Mouse (Mus musculus) ovary, postnatal 14 days (tissue): ENCODE results near the gene Cyp2d10.
A peak's percentile ranks its signal among the peaks of the same experiment; 100 is the strongest.
"Not testable (repeated sequence)": the region's sequence is repeated elsewhere in the genome, so short reads cannot be mapped to it uniquely, and the experiment has no call there.

Experiments
- DNase-seq: peaks from one replicate; pipeline ENCODE4 v3.0.0; 2022; ENCODE audit warnings: low spot score

Gene Cyp2d10

GRCm38 (mm10) chr15:82406981-82407380 is at the start of gene Cyp2d10:
Gene Cyp2d10 (minus strand): TSS chr15:82407195.
- DNase-seq = no peak

DNA sequence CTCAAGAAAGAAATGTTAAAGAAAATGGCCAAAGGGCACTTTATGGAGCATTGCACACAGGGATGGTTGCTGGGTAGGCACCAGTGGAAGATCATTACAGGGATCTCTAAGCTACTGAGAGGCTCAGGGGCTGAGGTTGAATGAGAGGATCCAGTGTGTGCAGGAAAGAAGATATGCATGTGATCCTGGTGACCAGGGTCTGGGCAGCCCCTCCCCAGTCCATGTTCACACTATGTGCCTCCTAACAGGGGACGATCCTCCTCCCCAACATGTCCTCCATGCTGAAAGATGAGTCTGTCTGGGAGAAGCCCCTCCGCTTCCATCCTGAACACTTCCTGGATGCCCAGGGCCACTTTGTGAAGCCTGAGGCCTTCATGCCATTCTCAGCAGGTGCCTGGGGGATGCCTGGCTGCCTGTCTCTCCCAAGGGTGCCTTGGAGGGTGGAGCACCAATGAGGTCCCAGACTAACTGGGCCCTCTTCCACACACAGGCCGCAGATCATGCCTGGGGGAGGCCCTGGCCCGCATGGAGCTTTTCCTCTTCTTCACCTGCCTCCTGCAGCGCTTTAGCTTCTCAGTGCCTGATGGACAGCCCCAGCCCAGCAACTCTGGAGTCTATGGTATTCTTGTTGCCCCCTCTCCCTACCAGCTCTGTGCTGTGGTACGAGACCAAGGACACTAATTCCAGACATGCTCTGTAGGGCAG is 49.2 kb upstream of the Cyp2d10 start:
- not testable (repeated sequence) for DNase-seq

DNA sequence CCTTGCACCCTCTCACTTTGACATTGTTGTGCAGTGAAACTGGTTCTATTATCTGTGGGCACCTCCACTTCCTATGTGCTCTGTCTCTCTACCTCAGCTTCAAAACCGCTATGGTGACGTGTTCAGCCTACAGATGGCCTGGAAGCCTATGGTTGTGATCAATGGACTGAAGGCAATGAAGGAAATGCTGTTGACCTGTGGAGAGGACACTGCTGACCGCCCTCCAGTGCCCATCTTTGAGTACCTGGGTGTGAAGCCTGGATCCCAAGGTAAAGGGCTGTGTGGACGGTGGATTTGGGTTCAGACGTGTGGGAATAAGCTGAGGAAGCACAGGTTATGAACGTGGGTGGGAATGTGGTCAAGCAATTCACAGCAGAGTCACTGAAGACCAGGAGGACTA is 46.5 kb upstream of the Cyp2d10 start:
- not testable (repeated sequence) for DNase-seq

- not testable (repeated sequence) for DNase-seq
Observed at GRCm38 (mm10) chr15:82452133-82452532, 45.1 kb upstream of the Cyp2d10 start.

- DNase-seq = not testable (repeated sequence)
Observed at GRCm38 (mm10) chr15:82450045-82450444, 43.0 kb upstream of the Cyp2d10 start.

DNA sequence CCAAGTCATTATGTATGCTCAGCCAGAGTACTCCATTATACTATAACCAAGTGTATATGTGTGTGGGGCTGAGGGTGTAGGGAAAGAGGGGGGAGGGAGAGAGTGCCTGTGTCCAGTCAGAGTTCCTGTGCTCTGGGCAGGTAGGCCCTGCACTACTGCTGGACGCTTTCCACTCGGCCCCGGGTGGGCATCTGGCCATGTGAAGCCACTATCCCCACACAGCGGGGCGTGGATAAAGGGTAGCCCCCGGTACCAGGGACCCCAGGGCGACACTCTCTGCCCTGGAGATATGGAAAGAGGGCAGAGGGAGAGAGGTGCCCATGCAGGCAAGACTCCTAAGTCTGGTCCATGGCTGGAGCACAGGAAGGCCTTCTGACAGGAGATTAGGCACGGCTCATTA is 38.2 kb upstream of the Cyp2d10 start:
- no peak for DNase-seq

GRCm38 (mm10) chr15:82443658-82444057 is 36.7 kb upstream of the Cyp2d10 start:
- no peak for DNase-seq

DNA sequence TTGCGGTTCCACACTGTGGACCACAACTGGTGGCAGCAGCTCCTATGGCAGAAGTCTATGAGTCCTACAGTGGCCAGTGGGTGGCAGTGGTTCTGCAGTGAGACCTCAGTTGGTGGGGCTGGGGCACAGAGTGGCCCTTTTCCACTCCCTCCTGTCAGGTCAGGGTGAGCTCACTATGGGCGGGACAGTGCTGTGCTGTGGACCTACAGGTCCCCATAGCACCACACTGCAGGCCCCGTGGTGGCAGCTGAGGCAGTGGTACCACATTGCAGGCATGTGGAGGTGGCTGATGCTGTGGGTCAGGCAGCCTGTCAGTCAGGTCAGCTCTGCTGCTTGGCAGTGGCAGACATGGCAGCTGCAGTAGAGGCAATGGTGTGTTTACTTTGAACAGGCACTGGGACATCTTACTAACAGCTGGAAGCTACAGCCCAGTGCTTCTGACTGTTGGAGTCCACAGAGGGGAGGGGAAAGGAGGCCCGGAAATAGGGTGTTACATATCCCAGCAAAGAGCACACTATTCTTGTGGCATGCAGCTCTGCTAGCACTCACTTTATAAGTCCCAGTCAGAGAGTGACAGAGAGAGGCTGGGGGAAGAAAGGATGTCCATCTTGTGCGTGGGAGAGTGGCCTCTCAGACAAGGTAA is 31.1 kb upstream of the Cyp2d10 start:
- no peak for DNase-seq

DNA sequence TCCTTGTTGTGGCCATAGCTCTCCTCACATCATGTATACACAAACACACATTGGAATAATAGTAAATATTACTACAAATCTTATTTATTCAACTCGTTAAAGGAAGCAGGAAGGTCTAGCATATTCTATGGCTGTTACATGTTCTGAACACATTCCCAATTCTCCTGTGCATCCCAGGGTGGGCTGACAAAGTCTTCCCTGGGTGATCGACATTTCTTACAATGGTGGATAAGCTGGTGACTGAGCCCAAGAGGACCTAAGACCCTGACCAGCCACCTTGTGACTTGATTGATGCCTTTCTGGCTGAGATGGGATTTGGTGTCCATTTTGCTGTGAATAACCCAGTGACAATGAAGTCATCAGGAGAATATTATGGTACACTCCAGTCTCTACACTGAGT is 28.6 kb upstream of the Cyp2d10 start:
- no peak for DNase-seq

DNA sequence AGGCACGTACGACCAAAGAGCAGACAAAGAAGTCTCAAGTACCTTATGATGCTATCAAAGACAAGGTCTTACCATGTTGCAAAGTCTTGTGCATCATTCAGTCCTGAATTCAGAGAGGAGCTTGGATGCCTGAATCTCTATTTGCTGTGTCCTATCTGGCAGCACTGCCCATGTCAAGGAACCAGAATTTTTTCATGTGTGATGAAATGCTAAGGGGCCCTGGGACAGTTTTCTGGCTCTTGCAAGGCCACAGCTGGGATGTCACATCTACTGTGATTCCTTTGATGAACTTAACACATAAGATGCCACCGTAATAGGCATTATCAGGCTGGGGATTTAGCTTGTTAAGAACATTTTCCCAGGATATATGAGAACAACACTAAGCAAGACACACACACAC is 28.0 kb upstream of the Cyp2d10 start:
- DNase-seq = no peak

- no peak for DNase-seq
Observed at GRCm38 (mm10) chr15:82434541-82434940, 27.5 kb upstream of the Cyp2d10 start.

GRCm38 (mm10) chr15:82433621-82434020 is 26.6 kb upstream of the Cyp2d10 start:
- DNase-seq = no peak

GRCm38 (mm10) chr15:82433137-82433536 is 26.1 kb upstream of the Cyp2d10 start, which contains the start of gene Cyp2d9:
Gene Cyp2d9 (plus strand): TSS chr15:82433437.
- DNase-seq = no peak

DNA sequence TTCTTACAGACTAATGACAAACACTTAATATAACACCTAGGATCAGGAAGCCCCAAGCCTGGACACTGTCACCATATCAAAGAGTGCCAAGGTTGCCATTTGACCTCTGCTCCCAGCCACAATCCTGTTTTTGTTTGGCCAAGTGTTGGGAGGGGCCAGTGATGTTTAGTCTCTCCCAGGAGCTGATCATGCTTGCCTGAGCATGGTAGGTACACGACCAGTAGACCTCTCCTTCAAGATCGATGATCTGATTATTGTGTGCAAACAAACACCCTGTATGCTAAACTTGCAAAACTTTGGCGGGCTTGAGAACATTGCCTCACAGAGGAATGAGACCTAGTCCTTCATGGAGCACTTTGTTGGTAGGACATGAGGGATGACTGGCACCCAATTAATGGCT is 16.5 kb upstream of the Cyp2d10 start:
- DNase-seq = no peak

DNA sequence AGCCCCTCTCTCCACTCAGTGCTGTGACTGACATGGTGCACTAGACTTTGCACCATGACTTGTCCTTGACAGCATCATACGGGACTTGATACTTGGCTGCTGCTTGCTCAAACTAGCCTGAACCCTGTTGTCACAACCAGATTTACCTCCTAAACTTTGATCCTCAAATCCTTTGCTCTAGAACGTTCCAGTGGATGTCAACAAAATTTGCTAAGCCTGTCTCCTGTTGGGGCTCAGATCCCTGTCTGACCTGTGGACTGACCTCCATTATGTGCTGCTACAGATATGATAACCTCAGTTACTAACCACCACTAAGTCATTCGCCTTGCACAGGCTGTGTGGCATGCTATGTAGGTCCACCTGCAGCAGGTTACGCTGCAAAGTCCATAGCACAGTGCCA is 15.9 kb upstream of the Cyp2d10 start:
- DNase-seq = no peak

GRCm38 (mm10) chr15:82418616-82419015 is 11.6 kb upstream of the Cyp2d10 start:
- DNase-seq = no peak

GRCm38 (mm10) chr15:82416797-82417789 is 10.1 kb upstream of the Cyp2d10 start:
- DNase-seq = peak; percentile 78

GRCm38 (mm10) chr15:82407536-82407935 is 541 bp upstream of the Cyp2d10 start:
- no peak for DNase-seq

GRCm38 (mm10) chr15:82404163-82404562 is 2.8 kb downstream of the Cyp2d10 start:
- no peak for DNase-seq

- no peak for DNase-seq
Observed at GRCm38 (mm10) chr15:82403606-82404005, 3.4 kb downstream of the Cyp2d10 start.

- DNase-seq = no peak
Observed at GRCm38 (mm10) chr15:82402741-82403140, 4.3 kb downstream of the Cyp2d10 start.

- no peak for DNase-seq
Observed at GRCm38 (mm10) chr15:82402106-82402505, 4.9 kb downstream of the Cyp2d10 start.
